Mouse (Mus musculus) thymus, adult 18-20 months (tissue): ENCODE data around the gene Gm9.
"Not testable (repeated sequence)": the region's sequence is repeated elsewhere in the genome, so short reads cannot be mapped to it uniquely, and the experiment has no call there.

ENCODE experiments used
- DNase-seq, 2 experiments: peaks; one replicate each; pipeline ENCODE4 v3.0.0; 2022; ENCODE audit warnings: mixed read lengths in 2 of 2

Gm9 gene

DNA sequence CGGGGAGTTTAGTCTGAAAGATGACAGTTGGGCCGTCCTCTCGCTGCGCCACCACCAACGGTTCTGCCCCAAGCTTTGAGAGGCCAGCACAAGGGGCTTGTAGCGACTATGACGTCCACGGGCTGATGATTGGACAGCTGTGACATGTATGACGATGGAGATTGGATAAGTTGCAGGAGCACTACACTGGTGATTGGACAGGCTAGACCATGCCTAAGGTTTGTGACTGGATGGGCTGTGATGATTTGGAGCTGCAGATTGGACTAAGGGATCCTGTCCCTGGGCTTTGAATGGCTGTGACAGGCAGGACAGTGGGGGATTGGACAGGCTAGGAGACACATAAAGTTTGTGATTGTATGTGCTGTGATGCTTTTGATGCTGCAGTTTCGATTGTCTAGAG, at the start of gene Gm9:
Gm9 (minus strand) TSS at position 101 of the 400 bp plus-strand sequence.
- no peak for DNase-seq

DNA sequence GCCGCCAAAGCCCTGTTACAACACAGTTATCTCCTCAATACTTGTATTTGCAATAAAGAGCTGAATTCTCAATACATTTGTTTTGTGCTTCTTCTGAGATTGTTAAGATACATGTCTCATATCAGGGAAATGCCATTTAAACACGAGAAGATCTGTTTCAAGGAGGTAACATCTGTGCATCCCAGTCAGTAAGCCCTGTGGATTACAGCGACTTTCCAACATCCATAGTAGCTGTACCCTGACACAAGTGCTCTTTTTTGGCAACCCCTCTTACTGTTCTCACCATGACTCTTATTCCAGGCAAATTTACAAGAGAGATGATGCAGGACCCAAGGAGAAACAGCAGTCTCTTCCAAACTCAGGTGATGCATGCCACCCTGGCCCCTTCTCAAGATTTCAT, 38.8 kb upstream of the Gm9 start, which contains the start of gene Rhox3a:
Rhox3a (plus strand) TSS at position 301 of the 400 bp plus-strand sequence.
- DNase-seq, result not testable (repeated sequence)

DNA sequence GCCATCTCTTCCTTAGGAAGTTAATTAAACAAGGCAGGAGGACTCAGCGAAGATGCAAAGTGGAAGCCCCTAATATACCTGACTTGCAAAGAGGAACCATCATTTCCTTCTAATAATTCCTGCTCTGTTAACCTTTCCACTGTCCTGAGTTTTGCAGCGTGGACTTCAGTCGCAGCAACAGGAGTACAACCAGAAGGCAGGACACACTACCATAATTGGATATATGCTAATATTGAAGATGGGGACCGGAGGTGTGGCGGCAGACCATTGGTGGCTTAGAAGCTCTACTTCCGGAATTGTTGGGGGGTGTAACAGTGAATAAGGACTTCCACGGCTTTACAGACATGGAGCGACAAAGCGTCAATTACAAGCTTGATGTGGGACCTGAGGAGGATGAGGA, 33.8 kb upstream of the Gm9 start, which contains the start of gene Rhox2a:
Rhox2a (plus strand) TSS at position 301 of the 400 bp plus-strand sequence.
- DNase-seq, result not testable (repeated sequence)

DNA sequence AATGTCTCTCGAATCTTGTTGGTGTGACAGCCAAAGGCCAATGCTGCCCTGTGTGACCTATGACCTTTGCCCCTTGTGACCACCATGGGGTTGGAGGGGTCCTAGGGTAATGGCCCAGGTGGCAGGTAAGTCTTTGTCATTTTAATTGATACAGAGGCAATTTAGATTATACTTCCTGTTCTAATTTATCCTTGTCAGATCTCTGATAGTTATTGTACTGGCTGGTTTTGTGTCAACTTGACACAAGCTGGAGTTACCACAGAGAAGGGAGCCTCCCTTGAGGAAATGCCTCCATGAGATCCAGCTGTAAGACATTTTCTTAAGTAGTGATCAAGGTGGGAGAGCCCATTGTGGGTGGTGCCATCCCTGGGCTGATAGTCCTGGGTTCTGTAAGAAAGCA, 11.3 kb upstream of the Gm9 start, which contains the start of gene Rhox1:
Rhox1 (minus strand) TSS at position 101 of the 400 bp plus-strand sequence.
- not testable (repeated sequence) for DNase-seq

DNA sequence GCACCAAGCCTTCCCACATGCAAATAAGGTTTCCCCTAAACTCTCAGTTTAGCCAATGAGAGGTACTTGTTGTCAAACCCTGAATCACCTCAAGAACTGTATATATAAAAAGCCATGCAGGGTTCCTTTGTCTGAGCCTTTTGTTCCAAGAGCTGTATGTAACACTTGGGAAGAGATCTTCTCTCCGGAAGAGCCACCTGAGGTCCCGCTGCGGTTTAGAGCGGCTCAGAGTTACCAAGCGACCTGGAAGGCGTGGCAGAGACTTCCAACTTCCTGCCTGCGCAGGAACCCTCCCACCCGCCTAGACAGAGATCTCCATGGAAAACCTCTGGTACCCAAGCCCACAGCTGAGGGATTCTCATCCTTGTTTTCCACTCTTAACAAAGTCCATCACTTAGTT, 12.2 kb downstream of the Gm9 start:
- DNase-seq, result no peak

DNA sequence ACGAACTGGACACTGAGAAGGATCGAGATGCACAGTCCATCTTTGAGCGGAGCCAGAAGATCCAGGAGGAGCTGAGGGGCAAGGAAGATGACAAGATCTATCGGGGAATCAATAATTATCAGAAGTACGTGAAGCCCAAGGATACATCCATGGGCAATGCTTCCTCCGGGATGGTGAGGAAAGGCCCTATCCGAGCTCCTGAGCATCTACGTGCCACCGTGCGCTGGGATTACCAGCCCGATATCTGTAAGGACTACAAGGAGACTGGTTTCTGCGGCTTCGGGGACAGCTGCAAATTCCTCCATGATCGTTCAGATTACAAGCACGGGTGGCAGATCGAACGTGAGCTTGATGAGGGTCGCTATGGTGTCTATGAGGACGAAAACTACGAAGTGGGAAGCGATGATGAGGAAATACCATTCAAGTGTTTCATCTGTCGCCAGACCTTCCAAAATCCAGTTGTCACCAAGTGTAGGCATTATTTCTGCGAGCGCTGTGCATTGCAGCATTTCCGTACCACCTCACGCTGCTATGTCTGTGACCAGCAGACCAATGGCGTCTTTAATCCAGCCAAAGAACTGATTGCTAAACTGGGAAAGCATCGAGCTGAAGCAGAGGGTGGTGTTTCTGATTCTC, 19.0 kb downstream of the Gm9 start:
- no peak for DNase-seq

DNA sequence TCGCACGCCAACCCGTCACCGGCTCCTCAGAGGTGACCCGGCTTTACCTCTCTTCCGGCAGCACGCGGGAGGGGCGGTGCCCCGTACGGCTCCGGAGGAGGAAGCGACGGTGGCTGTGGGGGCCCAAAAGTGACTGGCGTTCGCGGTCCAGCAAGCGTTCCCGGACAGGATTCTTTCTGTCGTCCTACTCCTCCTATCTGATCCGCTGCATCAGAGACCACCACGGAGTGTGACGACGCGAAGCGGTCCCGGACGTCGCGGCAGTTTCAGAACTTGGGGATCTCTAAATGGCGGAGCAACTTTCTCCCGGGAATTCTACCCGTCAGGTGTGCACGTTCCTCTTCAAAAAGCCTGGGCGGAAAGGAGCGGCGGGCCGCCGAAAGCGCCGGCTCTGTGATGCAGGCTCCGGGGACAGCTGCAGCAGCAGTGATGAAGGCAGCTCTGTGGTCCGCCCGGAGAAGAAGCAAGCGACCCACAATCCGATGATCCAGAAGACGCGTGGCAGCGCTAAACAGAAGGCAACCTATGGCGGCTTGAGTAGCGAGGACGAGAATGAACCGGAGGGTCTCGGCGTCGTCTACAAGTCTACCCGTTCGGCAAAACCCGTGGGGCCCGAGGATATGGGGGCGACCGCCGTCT, 19.6 kb downstream of the Gm9 start, which contains the start of the genes Ndufa1 and Rnf113a1:
Ndufa1 (minus strand) TSS at position 59 of the 639 bp plus-strand sequence.
Rnf113a1 (plus strand) TSS at position 141 of the 639 bp plus-strand sequence.
- DNase-seq, result peak; percentile 67 to 77

DNA sequence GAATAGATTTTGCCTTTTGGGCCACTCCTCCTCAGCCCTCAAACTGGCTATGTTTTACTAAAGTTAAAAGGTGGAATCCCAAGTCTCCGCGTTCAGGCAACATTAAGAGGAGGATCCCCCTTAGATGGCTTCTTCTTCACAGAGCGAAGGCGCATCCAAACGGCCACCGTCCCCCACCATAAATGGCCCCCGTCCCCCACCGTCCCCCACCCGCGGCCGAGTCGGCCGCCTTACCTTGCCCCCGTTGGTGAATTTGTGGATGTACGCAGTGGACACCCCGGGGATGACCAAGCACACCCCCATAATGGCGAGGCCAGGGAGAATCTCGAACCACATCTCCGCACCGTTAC, 20.1 kb downstream of the Gm9 start:
- DNase-seq, result no peak

DNA sequence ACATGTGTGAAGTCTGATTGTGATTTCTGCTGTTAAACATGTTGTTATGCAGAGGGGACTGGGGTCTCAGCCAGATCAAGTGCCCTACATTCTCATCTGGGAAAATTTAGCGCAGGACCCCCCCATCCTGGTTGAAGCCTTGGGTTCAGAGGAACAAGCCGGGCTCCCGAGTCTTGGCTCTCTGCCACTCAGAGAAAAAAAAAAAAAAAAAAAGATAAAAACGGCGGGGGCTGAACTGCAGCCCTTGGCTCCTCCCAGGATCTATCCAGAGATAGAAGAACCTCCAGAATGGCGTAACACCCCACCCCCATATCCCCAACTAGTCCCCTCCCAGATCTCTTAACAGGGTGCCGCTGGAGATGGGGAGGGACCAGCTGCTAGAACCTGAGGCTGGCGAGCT, 26.4 kb downstream of the Gm9 start:
- DNase-seq, result not testable (repeated sequence)

DNA sequence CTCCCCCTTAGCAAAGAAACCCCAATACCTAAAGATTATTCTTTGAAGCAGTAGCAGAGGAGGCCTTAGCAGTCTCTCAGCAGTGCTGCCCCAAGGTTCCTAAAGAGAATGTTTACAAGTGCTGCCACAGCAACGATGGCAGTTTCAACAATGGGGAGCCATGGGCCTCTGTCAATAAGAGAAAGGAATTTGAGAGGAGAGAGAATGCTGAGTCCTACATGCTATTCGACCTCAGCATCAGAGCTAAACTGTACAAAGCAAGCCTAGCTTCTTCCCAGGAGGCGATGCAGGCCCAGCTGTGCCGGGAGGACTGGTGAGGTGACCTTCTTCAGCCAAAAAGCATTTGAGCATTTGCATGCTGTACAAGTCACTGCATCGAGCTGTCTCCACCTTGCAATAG, 42.1 kb downstream of the Gm9 start, which contains the start of gene Akap14:
Akap14 (minus strand) TSS at position 101 of the 400 bp plus-strand sequence.
- DNase-seq, result no peak

DNA sequence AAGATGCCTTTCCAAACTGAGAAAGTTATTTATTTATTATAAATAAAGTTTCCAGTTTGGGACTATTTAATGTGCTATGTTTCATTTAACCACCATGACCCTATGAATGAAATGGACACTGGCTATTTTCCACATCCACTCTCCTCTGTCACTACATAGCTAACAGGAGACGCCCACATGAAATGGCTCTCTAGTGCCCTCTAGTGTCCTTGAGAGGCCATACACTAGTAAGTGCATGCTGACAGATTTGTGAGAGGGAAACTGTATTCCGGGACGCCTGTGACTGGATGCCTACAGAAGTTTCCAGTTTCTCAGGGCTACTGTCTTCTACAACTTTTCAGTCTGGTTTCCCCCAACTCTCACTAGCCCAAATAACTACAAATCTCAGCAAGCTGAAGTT, 43.8 kb downstream of the Gm9 start:
- DNase-seq, result peak in 1 of 2 experiments; percentile 12

DNA sequence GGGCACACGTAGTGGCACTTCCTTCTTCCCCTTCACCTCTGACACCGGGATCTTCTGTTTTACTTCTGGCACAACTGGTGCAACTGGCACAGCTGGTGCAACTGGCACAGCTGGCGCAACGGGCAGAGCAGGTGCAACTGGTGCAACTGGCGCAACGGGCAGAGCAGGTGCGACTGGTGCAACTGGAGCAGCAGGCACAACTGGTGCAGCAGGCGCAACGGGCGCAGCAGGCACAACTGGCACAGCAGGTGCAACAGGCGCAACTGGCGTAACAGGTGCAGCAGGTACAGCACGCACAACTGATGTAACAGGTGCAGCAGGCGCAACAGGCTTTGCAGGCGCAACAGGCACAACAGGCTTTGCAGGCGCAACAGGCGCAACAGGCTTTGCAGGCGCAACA, 47.7 kb downstream of the Gm9 start:
- DNase-seq, result no peak

DNA sequence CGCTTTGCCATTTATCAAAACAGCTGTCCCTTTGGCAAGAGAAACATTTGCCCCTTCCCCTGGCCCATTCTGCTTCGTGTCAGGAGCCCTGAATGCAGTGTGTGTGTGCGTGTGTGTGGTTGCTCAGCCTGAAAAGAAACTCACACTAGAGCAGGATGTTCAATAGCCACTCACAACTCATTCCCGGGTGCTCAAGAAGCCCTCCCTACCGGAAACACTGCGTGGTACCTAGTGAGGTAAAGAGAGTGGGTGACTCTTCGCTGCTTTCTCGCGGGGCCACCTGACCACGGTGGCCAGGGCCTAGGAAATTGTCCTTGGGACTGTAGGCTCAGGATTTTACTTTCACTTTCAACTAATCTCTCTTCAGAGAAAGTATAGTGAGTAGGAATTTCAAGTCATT, 49.7 kb downstream of the Gm9 start:
- no peak for DNase-seq
